Mouse (Mus musculus) G1E (cell line): ENCODE results near the gene Zfp36l1. TPM values are rescaled to one million over a fixed set of nuclear protein-coding genes. Genes with fewer than 3 reads are reported as not detected.

Experiments
- ATAC-seq: 2 replicates; pipeline ENCODE4 v1.8.0; 2016; ENCODE audit warnings: mild to moderate bottlenecking; ENCODE audit not compliant: insufficient number of reproducible peaks, poor library complexity, low FRiP score, severe bottlenecking; ENCODE audit errors: extremely low read depth
- DNase-seq: peaks from one replicate; pipeline ENCODE4 v3.0.0; 2012; ENCODE audit warnings: low spot score
- H3K27me3 ChIP-seq: 2 replicates; pipeline ENCODE4 v1.6.1; 2012; ENCODE audit warnings: mild to moderate bottlenecking, low read length, inconsistent platforms; ENCODE audit not compliant: insufficient read depth
- H3K36me3 ChIP-seq: replicated peaks from 2 replicates; pipeline ENCODE3; 2012; ENCODE audit warnings: mild to moderate bottlenecking, inconsistent platforms
- H3K4me1 ChIP-seq: 2 replicates; pipeline ENCODE4 v1.6.1; 2012; ENCODE audit warnings: low read depth, low read length, inconsistent platforms, mixed read lengths; ENCODE audit not compliant: insufficient read depth
- H3K4me3 ChIP-seq: 2 replicates; pipeline ENCODE4 v1.5.1; 2012; ENCODE audit warnings: low read depth, mild to moderate bottlenecking, inconsistent platforms, low read length, moderate library complexity, mixed read lengths
- H3K9me3 ChIP-seq: replicated peaks from 2 replicates; pipeline ENCODE4 v1.6.1; 2012; ENCODE audit warnings: inconsistent platforms
- CTCF ChIP-seq: IDR thresholded peaks from 2 replicates; pipeline ENCODE4 v1.5.1; 2012; ENCODE audit warnings: low read depth, low read length, inconsistent platforms, mixed read lengths
- GATA1 ChIP-seq: IDR thresholded peaks from 2 replicates; pipeline ENCODE4 v1.6.1; 2012; ENCODE audit warnings: borderline replicate concordance, low read length, inconsistent platforms, mixed read lengths
- GATA2 ChIP-seq: IDR thresholded peaks from 2 replicates; pipeline ENCODE4 v1.6.1; 2012; ENCODE audit warnings: low read depth, low read length, inconsistent platforms, borderline replicate concordance
- POLR2AphosphoS5 ChIP-seq: IDR thresholded peaks from 2 replicates; pipeline ENCODE4 v1.6.1; 2012; ENCODE audit warnings: low read depth, low read length, inconsistent platforms; ENCODE audit not compliant: insufficient replicate concordance
- TAL1 ChIP-seq: conservative IDR thresholded peaks from 2 replicates; pipeline ENCODE4 v1.6.1; 2012; ENCODE audit warnings: low read depth, low read length, inconsistent platforms, mixed read lengths
- polyA plus RNA-seq: library from polyadenylated mRNA; stranded (reverse); fragments of >175 nt; gene quantifications from 2 replicates; pipeline ENCODE4 v1.2.3, GENCODE M21; 2012
- total RNA-seq, 2 experiments: library from RNA; stranded (forward) in 1 of 2; stranded (reverse) in 1 of 2; fragments of 200-1000 nt in 1 of 2; fragments of >200 nt in 1 of 2; fragmentation: Nextera tagmentation in 1 of 2; gene quantifications; 2 replicates each; pipeline ENCODE4 v1.2.3; 2014 to 2017

Gene Zfp36l1
- total and polyA plus RNA-seq, 3 experiments, result 40.3 to 357 (median 281) TPM

GRCm38 (mm10) chr12:80137744-80138143, 24.9 kb upstream of the Zfp36l1 start:
- Histone ChIP-seq H3K4me1 (peaks cover 45% of the 10 kb centered on the region), H3K4me3 (no peak overlapping the region), H3K9me3 (no peaks in the 10 kb centered on the region), H3K27me3 (peaks cover 39% of the 10 kb centered on the region), H3K36me3 (no peaks in the 10 kb centered on the region)
- no peak for DNase-seq
- ATAC-seq, result no peak
- no peak for TF ChIP-seq POLR2AphosphoS5
- TF ChIP-seq GATA1, result no peak
- no peak for TF ChIP-seq GATA2
- TF ChIP-seq CTCF, result no peak

GRCm38 (mm10) chr12:80137246-80137645, 24.4 kb upstream of the Zfp36l1 start:
- H3K4me3 ChIP-seq, result no peak overlapping the region
- peaks cover 48% of the 10 kb centered on the region for H3K4me1 ChIP-seq
- TF ChIP-seq CTCF (no peak), GATA1 (no peak), POLR2AphosphoS5 (no peak)
- H3K27me3 ChIP-seq, result peaks cover 39% of the 10 kb centered on the region
- DNase-seq (no peak), ATAC-seq (no peak)
- H3K36me3 ChIP-seq, result no peaks in the 10 kb centered on the region
- no peaks in the 10 kb centered on the region for H3K9me3 ChIP-seq

GRCm38 (mm10) chr12:80136264-80136930, 23.6 kb upstream of the Zfp36l1 start:
- no peak overlapping the region for H3K4me3 ChIP-seq
- TF ChIP-seq POLR2AphosphoS5 (no peak), TAL1 (no peak), CTCF (no peak), GATA2 (no peak), GATA1 (no peak)

GRCm38 (mm10) chr12:80135173-80135572, 22.4 kb upstream of the Zfp36l1 start:
- Histone ChIP-seq H3K9me3 (no peaks in the 10 kb centered on the region), H3K27me3 (peaks cover 35% of the 10 kb centered on the region), H3K4me1 (peaks cover 51% of the 10 kb centered on the region), H3K36me3 (peaks cover 3% of the 10 kb centered on the region), H3K4me3 (no peak overlapping the region)
- no peak for TF ChIP-seq POLR2AphosphoS5
- TF ChIP-seq TAL1, result no peak
- no peak for TF ChIP-seq GATA1
- TF ChIP-seq GATA2, result no peak
- TF ChIP-seq CTCF, result no peak
- no peak for DNase-seq
- ATAC-seq, result no peak

More at GRCm38 (mm10) chr12:80136264-80136930, 23.6 kb upstream of the Zfp36l1 start:
- peaks cover 53% of the 10 kb centered on the region for H3K4me1 ChIP-seq
- no peak for DNase-seq
- no peaks in the 10 kb centered on the region for H3K9me3 ChIP-seq
- no peak for ATAC-seq
- peaks cover 39% of the 10 kb centered on the region for H3K27me3 ChIP-seq
- H3K36me3 ChIP-seq, result no peaks in the 10 kb centered on the region

GRCm38 (mm10) chr12:80133011-80133545, 20.3 kb upstream of the Zfp36l1 start:
- Histone ChIP-seq H3K4me3 (peak overlapping the region; percentile 76), H3K36me3 (peaks cover 20% of the 10 kb centered on the region), H3K27me3 (peaks cover 20% of the 10 kb centered on the region), H3K4me1 (peaks cover 44% of the 10 kb centered on the region), H3K9me3 (no peaks in the 10 kb centered on the region)
- TF ChIP-seq TAL1 (no peak), CTCF (no peak)
- ATAC-seq (no peak), DNase-seq (no peak)

- DNase-seq (peak; percentile 94), ATAC-seq (peak; percentile 66)
- Histone ChIP-seq H3K4me3 (peak overlapping the region; percentile 76), H3K4me1 (peaks cover 48% of the 10 kb centered on the region), H3K27me3 (peaks cover 14% of the 10 kb centered on the region), H3K36me3 (peaks cover 27% of the 10 kb centered on the region), H3K9me3 (no peaks in the 10 kb centered on the region)
- TF ChIP-seq CTCF, result peak; percentile 97
- no peak for TF ChIP-seq POLR2AphosphoS5
- TF ChIP-seq GATA1, result no peak
- no peak for TF ChIP-seq TAL1
Observed at GRCm38 (mm10) chr12:80132250-80133003, 19.6 kb upstream of the Zfp36l1 start.
